Mouse (Mus musculus): Measurements from ENCODE around the gene Pigb.
"Not testable (repeated sequence)": the region's sequence is repeated elsewhere in the genome, so short reads cannot be mapped to it uniquely, and the experiment has no call there.

Gene Pigb

GRCm38 (mm10) chr9:73040080-73040479 is at the start of gene Pigb:
TSS of gene Pigb (minus strand) at chr9:73040378.
- no peak for DNase-seq

DNA sequence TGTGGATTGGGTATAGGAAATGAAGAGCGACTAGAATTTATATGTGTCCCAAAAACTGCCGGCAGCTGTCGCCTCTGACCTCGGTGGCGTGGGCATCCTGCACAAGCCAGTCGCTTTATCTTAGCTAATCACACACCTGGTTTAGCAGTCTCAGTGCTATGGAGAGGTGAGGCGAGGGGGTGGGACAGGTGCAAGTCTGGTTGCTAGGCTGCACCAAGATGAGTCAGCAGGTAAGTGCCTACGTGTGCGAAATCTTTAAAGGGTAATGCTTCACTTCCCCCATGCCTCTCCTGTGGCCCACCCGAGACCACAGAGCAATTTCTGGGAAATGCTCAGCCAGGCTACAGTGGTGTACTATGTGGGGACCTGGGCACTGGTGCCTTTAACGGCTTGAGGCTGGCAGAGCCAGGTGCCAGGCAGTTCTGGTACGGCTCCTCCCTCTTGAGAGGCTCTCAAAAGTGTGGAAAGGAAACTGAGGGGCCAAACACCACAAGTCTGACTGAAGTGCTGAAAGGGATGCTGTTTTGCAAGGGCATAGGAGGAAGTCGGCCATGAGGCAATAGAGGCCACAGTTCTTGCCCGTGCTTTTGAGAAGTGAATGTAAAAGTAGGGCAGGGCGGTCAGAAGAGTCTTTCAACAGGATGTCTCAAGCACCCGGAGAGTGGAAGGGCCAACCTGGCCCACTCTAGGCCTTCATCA is 49.2 kb upstream of the Pigb start:
- DNase-seq = no peak

- DNase-seq = no peak
Observed at GRCm38 (mm10) chr9:73087581-73087980, 47.4 kb upstream of the Pigb start.

GRCm38 (mm10) chr9:73087121-73087520 is 46.9 kb upstream of the Pigb start:
- no peak for DNase-seq

DNA sequence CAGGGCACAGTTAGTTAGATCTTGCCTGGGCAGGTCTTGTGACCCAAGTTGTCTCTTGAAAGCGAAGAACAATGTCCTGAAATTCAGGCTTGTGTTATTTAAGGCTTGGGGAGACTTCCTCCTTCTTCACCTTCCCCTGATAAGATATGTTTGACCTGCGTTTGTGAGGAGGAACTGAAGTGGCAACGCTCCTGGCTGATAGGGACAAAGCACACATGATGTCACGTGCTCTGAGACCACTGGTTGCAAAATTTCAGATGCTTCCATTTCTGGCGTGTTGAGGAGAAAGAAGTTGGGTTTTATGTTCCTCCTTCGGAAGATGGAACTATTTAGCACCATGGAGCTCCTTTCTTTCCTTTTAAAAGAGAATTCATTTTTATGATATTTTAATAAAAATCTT is 45.7 kb upstream of the Pigb start:
- DNase-seq = no peak

GRCm38 (mm10) chr9:73083956-73084355 is 43.8 kb upstream of the Pigb start:
- DNase-seq = no peak

- DNase-seq = no peak
Observed at GRCm38 (mm10) chr9:73082291-73083000, 42.3 kb upstream of the Pigb start.

- DNase-seq = no peak
Observed at GRCm38 (mm10) chr9:73079801-73080325, 39.7 kb upstream of the Pigb start.

DNA sequence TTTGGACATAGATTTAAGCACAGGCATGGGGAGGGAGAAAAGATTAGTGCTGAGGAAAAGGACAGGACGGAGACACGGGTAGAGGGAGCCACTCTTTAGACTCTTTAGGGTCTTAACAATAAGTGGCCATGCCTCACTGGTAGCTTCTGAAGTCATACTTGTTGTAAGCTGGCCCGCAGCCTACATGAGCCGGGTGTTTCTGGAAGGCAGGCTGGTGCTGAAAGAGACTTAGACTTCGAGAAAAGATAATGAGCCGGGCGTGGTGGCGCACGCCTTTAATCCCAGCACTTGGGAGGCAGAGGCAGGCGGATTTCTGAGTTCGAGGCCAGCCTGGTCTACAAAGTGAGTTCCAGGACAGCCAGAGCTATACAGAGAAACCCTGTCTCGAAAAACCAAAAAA is 39.2 kb upstream of the Pigb start:
- not testable (repeated sequence) for DNase-seq

- DNase-seq = no peak
Observed at GRCm38 (mm10) chr9:73073169-73073568, 33.0 kb upstream of the Pigb start.

DNA sequence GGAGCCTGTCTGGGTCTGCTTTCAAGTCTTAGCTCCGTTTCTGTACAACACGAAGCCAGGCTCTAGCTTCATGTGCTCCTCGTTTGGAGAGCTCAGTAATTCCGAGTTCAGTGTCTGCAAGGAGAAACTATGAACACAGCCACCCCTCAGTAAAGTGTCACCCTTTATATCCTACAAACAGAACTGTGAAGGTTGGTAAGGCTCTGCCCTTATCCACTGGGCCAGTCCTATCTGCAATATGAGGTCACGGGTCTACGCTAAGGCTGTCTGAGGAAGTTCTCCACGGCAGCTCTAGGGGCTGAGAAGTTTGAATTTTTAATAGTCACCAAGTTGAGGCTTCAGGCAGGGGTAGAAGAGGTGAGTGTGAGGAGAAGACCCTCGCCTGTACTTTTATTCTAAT is 32.2 kb upstream of the Pigb start:
- DNase-seq = no peak

DNA sequence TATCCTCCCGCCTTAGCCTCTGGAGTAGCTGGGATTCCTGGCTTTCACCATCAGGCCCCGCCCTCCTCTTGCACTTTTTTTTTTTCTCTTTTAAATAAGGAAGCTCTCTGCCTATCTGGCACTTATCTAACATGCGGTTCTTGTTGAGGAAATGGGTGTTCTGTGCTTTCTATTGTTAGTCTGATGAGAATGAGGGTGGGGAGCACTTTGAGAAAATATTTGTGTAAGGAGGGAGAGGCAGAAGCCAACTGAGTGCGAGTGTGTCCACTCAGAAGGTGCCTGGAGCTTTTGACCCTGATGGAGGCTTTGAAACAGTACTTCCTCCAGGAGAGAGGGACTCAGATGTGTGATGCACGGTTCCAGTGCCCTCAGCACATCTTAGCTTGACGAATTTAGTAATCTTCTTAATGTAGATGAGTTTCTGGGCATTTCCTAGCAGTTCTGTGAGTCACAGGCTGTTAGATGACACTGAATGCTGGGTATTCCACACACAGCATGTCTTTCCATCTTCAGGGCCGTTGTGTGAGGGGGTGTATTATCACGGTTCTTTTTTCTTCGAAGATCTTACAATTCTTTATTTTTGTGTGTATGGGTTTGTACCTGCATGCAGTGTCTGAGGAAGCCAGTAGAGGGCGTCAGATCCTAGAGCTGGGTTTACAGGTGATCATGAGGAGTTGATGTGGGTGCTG is 30.9 kb upstream of the Pigb start:
- DNase-seq = peak; percentile 27

DNA sequence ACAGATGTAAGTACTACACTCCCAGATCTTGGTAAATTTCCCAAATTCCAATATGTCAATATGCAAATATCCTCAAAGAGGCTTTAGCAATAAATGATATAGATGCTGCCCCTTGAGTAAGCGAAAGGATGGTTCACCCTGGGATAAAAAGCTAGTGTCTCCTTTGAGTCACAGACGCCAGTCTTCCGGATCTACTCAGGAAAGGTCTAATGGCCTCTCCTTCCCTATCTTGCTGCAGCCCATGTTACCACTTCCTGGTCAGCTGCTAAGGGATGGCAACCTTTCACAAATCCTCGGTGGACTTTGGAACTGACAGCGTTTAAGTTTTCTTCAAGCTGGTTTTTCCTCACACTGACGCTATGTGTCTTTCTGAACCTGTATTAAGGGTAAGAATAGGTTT is 28.5 kb upstream of the Pigb start:
- no peak for DNase-seq

GRCm38 (mm10) chr9:73068230-73068679 is 28.1 kb upstream of the Pigb start:
- peak; percentile 80 for DNase-seq

DNA sequence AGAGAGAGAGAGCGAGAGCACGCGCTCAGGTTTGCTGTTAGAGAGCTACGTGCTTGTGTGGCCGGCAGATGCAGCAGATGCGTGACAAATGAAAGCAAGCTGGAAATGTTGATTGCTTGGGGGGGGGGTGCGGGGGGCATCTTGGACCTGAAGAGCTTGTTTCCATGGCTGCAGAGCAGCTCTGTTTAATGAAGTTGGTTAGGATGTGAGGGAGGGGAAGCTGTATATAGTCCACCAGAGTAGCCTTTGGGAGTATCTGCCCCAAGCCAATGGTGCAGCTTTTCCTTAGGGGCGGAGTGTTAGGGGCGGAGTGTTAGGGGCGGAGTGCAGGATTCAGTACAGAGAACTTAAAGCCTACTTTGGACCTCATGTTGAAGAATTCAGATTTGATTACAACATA is 26.9 kb upstream of the Pigb start:
- DNase-seq = no peak

GRCm38 (mm10) chr9:73063621-73064290 is 23.6 kb upstream of the Pigb start:
- DNase-seq = peak; percentile 36

- DNase-seq = no peak
Observed at GRCm38 (mm10) chr9:73059224-73059623, 19.0 kb upstream of the Pigb start.

- peak; percentile 56 for DNase-seq
Observed at GRCm38 (mm10) chr9:73055441-73055911, 15.3 kb upstream of the Pigb start.

GRCm38 (mm10) chr9:73050606-73051005 is 10.4 kb upstream of the Pigb start:
- DNase-seq = no peak

DNA sequence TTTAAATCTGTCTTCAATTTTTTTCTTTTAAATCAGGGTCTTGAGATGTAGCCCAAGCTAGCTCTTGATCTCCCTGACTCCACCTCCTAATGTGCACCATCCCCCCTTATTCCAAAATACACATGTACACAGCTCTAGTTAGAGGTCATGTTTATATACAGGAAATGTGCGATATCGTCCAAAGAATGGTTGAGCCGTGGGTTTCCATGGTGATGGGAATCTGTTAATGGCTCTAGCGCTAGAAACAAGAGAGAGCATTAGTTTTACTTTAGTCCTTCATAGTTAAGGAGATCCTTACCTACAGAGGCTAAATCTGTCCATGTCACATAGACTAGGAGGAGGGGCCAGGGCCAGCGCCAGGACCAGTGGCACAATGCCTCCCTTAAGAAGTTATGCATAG is 9.7 kb upstream of the Pigb start:
- DNase-seq = no peak

- no peak for DNase-seq
Observed at GRCm38 (mm10) chr9:73048927-73049326, 8.7 kb upstream of the Pigb start.

- no peak for DNase-seq
Observed at GRCm38 (mm10) chr9:73047906-73048305, 7.7 kb upstream of the Pigb start.

- no peak for DNase-seq
Observed at GRCm38 (mm10) chr9:73045711-73046110, 5.5 kb upstream of the Pigb start.

Data from kidney, adult 9 months (tissue).